Mouse (Mus musculus) MEL (cell line): ENCODE data around the gene Alkbh5. TPM values are rescaled to one million over a fixed set of nuclear protein-coding genes. Genes with fewer than 3 reads are reported as not detected.

Experiments used
- DNase-seq: peaks from one replicate; pipeline ENCODE4 v3.0.0; 2011; ENCODE audit warnings: low read depth, low spot score
- H3K27ac ChIP-seq: 2 replicates; pipeline ENCODE4 v1.5.1; 2012; ENCODE audit warnings: low read depth, mild to moderate bottlenecking, control low read depth, low read length, moderate library complexity; ENCODE audit not compliant: control insufficient read depth
- H3K27me3 ChIP-seq, 2 experiments: fragments of 150-350 bp in 1 of 2; sonication (generic) in 1 of 2; 2 replicates each; pipeline ENCODE4 v1.6.1; 2012; ENCODE audit warnings: low read length in 2 of 2, mild to moderate bottlenecking in 2 of 2, improper control_type of control experiment in 1 of 2, moderate library complexity in 1 of 2; ENCODE audit not compliant: insufficient read depth in 2 of 2, control insufficient read depth in 1 of 2
- H3K36me3 ChIP-seq, 2 experiments: 2 replicates each; pipeline ENCODE4 v1.6.1; 2012 to 2014; ENCODE audit warnings: low read length in 2 of 2, improper control_type of control experiment in 1 of 2, inconsistent platforms in 1 of 2, mild to moderate bottlenecking in 1 of 2; ENCODE audit not compliant: insufficient read depth in 2 of 2, control insufficient read depth in 1 of 2
- H3K4me1 ChIP-seq, 2 experiments: fragments of 150-350 bp in 1 of 2; sonication (generic) in 1 of 2; 2 replicates each; pipeline ENCODE4 v1.6.1; 2012; ENCODE audit warnings: low read length in 2 of 2, improper control_type of control experiment in 1 of 2, mild to moderate bottlenecking in 1 of 2; ENCODE audit not compliant: insufficient read depth in 2 of 2, control insufficient read depth in 1 of 2
- H3K4me3 ChIP-seq, 2 experiments: fragments of 150-350 bp in 1 of 2; sonication (generic) in 1 of 2; 2 replicates each; pipeline ENCODE4 v1.5.1; 2012; ENCODE audit warnings: low read depth in 2 of 2, low read length in 2 of 2, mild to moderate bottlenecking in 2 of 2, moderate library complexity in 2 of 2, control low read depth in 1 of 2, improper control_type of control experiment in 1 of 2; ENCODE audit not compliant: control insufficient read depth in 1 of 2, insufficient read depth in 1 of 2
- H3K79me2 ChIP-seq: 2 replicates; pipeline ENCODE4 v1.6.1; 2012; ENCODE audit warnings: mild to moderate bottlenecking, low read length, moderate library complexity; ENCODE audit not compliant: control insufficient read depth, poor library complexity, insufficient read depth
- H3K9ac ChIP-seq: 2 replicates; pipeline ENCODE4 v1.6.1; 2012; ENCODE audit warnings: low read depth, mild to moderate bottlenecking, control low read depth, low read length, moderate library complexity; ENCODE audit not compliant: control insufficient read depth, poor library complexity, severe bottlenecking
- H3K9me3 ChIP-seq: fragments of 150-350 bp; sonication (generic); replicated peaks from 2 replicates; pipeline ENCODE4 v1.6.1; 2012; ENCODE audit warnings: mild to moderate bottlenecking, low read length, improper control_type of control experiment, moderate library complexity; ENCODE audit not compliant: insufficient read depth
- BHLHE40 ChIP-seq: IDR thresholded peaks from 2 replicates; pipeline ENCODE4 v1.6.1; 2012; ENCODE audit warnings: low read depth, mild to moderate bottlenecking, inconsistent platforms, low read length, improper control_type of control experiment, borderline replicate concordance
- CTCF ChIP-seq, 3 experiments: IDR thresholded peaks in 2 of 3; conservative IDR thresholded peaks in 1 of 3; 2 replicates each; pipeline ENCODE4 v1.5.1; 2011 to 2012; ENCODE audit warnings: low read length in 3 of 3, low read depth in 2 of 3, mild to moderate bottlenecking in 2 of 3, improper control_type of control experiment in 1 of 3, inconsistent platforms in 1 of 3, mixed read lengths in 1 of 3, moderate library complexity in 1 of 3; ENCODE audit not compliant: control insufficient read depth in 1 of 3, insufficient read depth in 1 of 3, poor library complexity in 1 of 3, severe bottlenecking in 1 of 3
- E2F4 ChIP-seq: IDR thresholded peaks from 2 replicates; pipeline ENCODE4 v1.6.1; 2011; ENCODE audit warnings: low read depth, low read length, improper control_type of control experiment, borderline replicate concordance
- GABPA ChIP-seq: IDR thresholded peaks from 2 replicates; pipeline ENCODE4 v1.6.1; 2012; ENCODE audit warnings: low read depth, mild to moderate bottlenecking, inconsistent platforms, low read length, improper control_type of control experiment, moderate library complexity
- GATA1 ChIP-seq: IDR thresholded peaks from 2 replicates; pipeline ENCODE4 v1.6.1; 2011; ENCODE audit warnings: low read depth, low read length, improper control_type of control experiment
- HCFC1 ChIP-seq: IDR thresholded peaks from 2 replicates; pipeline ENCODE4 v1.6.1; 2012; ENCODE audit warnings: low read depth, mild to moderate bottlenecking, inconsistent platforms, low read length, improper control_type of control experiment, moderate library complexity
- KAT2A ChIP-seq: conservative IDR thresholded peaks from 2 replicates; pipeline ENCODE4 v1.6.1; 2012; ENCODE audit warnings: low read depth, low read length, improper control_type of control experiment, inconsistent platforms
- MAX ChIP-seq: IDR thresholded peaks from 2 replicates; pipeline ENCODE4 v1.6.1; 2011; ENCODE audit warnings: low read length, improper control_type of control experiment
- MAZ ChIP-seq: IDR thresholded peaks from 2 replicates; pipeline ENCODE4 v1.6.1; 2012; ENCODE audit warnings: low read depth, mild to moderate bottlenecking, inconsistent platforms, low read length, improper control_type of control experiment
- MEF2A ChIP-seq: IDR thresholded peaks from 2 replicates; pipeline ENCODE4 v1.6.1; 2014; ENCODE audit warnings: low read depth, mild to moderate bottlenecking, inconsistent platforms, low read length, improper control_type of control experiment; ENCODE audit not compliant: poor library complexity, insufficient replicate concordance, severe bottlenecking; ENCODE audit errors: extremely low read depth
- MXI1 ChIP-seq: IDR thresholded peaks from 2 replicates; pipeline ENCODE4 v1.6.1; 2011; ENCODE audit warnings: mild to moderate bottlenecking, low read depth, low read length, improper control_type of control experiment
- MYC ChIP-seq: IDR thresholded peaks from 2 replicates; pipeline ENCODE4 v1.6.1; 2011; ENCODE audit warnings: low read depth, mild to moderate bottlenecking, low read length, improper control_type of control experiment, moderate library complexity
- NRF1 ChIP-seq: IDR thresholded peaks from 2 replicates; pipeline ENCODE4 v1.6.1; 2014; ENCODE audit warnings: low read depth, mild to moderate bottlenecking, inconsistent platforms, low read length, improper control_type of control experiment, moderate library complexity; ENCODE audit not compliant: poor library complexity, insufficient read depth, severe bottlenecking
- POLR2A ChIP-seq, 2 experiments: IDR thresholded peaks; 2 replicates each; pipeline ENCODE4 v1.6.1; 2011 to 2012; ENCODE audit warnings: low read length in 2 of 2, mild to moderate bottlenecking in 2 of 2, control low read depth in 1 of 2, improper control_type of control experiment in 1 of 2, low read depth in 1 of 2, moderate library complexity in 1 of 2; ENCODE audit not compliant: control insufficient read depth in 1 of 2, insufficient read depth in 1 of 2, poor library complexity in 1 of 2
- POLR2AphosphoS2 ChIP-seq: IDR thresholded peaks from 2 replicates; pipeline ENCODE4 v1.6.1; 2011; ENCODE audit warnings: low read length, improper control_type of control experiment
- POLR2AphosphoS5 ChIP-seq: IDR thresholded peaks from 2 replicates; pipeline ENCODE4 v1.6.1; 2012; ENCODE audit warnings: low read depth, borderline replicate concordance, mild to moderate bottlenecking, inconsistent platforms, low read length, moderate library complexity, mixed read lengths
- RAD21 ChIP-seq: IDR thresholded peaks from 2 replicates; pipeline ENCODE4 v1.6.1; 2011; ENCODE audit warnings: mild to moderate bottlenecking, low read depth, low read length, improper control_type of control experiment
- SIN3A ChIP-seq: IDR thresholded peaks from 2 replicates; pipeline ENCODE4 v1.6.1; 2012; ENCODE audit warnings: low read length, improper control_type of control experiment, inconsistent platforms
- SMC3 ChIP-seq: IDR thresholded peaks from 2 replicates; pipeline ENCODE4 v1.6.1; 2011; ENCODE audit warnings: low read depth, low read length, improper control_type of control experiment
- TBP ChIP-seq: IDR thresholded peaks from 2 replicates; pipeline ENCODE4 v1.8.0; 2011; ENCODE audit warnings: low read depth, low read length, improper control_type of control experiment
- TCF12 ChIP-seq: IDR thresholded peaks from 2 replicates; pipeline ENCODE4 v1.6.1; 2014; ENCODE audit warnings: low read depth, mild to moderate bottlenecking, inconsistent platforms, low read length, improper control_type of control experiment, moderate library complexity
- UBTF ChIP-seq: IDR thresholded peaks from 2 replicates; pipeline ENCODE4 v1.6.1; 2012; ENCODE audit warnings: low read depth, mild to moderate bottlenecking, inconsistent platforms, low read length, improper control_type of control experiment, moderate library complexity, borderline replicate concordance; ENCODE audit not compliant: insufficient read depth
- USF1 ChIP-seq: IDR thresholded peaks from 2 replicates; pipeline ENCODE4 v1.6.1; 2014; ENCODE audit warnings: low read depth, mild to moderate bottlenecking, inconsistent platforms, low read length, improper control_type of control experiment, moderate library complexity
- USF2 ChIP-seq, 2 experiments: IDR thresholded peaks; 2 replicates each; pipeline ENCODE4 v1.6.1; 2011 to 2012; ENCODE audit warnings: improper control_type of control experiment in 2 of 2, low read length in 2 of 2, borderline replicate concordance in 1 of 2, inconsistent platforms in 1 of 2, low read depth in 1 of 2, mild to moderate bottlenecking in 1 of 2; ENCODE audit not compliant: insufficient read depth in 1 of 2
- ZC3H11A ChIP-seq: IDR thresholded peaks from 2 replicates; pipeline ENCODE4 v1.6.1; 2012; ENCODE audit warnings: low read depth, mild to moderate bottlenecking, inconsistent platforms, low read length, improper control_type of control experiment
- ZNF384 ChIP-seq: IDR thresholded peaks from 2 replicates; pipeline ENCODE4 v1.6.1; 2012; ENCODE audit warnings: low read depth, mild to moderate bottlenecking, inconsistent platforms, low read length, improper control_type of control experiment
- polyA plus RNA-seq, 2 experiments: library from polyadenylated mRNA; stranded (reverse) in 1 of 2; unstranded in 1 of 2; fragments of >175 nt in 1 of 2; fragments of >200 nt in 1 of 2; gene quantifications; 2 replicates each; pipeline versions ENCODE4 v1.2.1 to v1.2.4; 2012; ENCODE audit warnings: low replicate concordance in 2 of 2, low read depth in 1 of 2; ENCODE audit not compliant: insufficient read length in 2 of 2, insufficient read depth in 1 of 2, missing spikeins in 1 of 2
- total RNA-seq: library from RNA; depleted of rRNA; stranded (reverse); fragments of 300-350 nt; gene quantifications from 2 replicates; pipeline ENCODE4 v1.2.3, GENCODE M21; 2012

The Alkbh5 gene
- total and polyA plus RNA-seq, 3 experiments, result 39.4 to 49.1 TPM; not detected in 1

DNA sequence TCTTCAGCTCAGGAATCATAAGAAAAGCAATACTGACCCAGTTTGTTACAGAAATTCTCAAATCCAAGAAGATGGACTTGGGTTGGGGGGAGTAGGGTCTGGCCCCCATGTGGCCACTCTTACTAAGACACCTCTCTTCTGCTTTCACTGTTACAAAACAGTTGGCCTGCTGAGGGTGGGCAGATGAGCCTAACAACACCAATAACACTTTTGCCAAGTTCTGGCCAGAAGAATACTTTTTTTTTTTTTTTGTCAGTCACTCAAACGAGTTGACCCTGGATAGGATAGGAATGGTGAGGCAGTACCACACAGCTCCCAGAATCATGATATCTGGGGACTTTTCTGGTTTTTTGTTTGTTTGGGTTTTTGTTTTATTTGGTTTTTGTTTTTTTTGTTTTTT is 24.3 kb upstream of the Alkbh5 start:
- DNase-seq, result peak; percentile 23
- Histone ChIP-seq H3K4me1 (peaks cover 0 to 14% of the 10 kb centered on the region in 2 experiments; a peak in 2 of 4 replicates), H3K79me2 (no peaks in the 10 kb centered on the region), H3K9me3 (no peaks in the 10 kb centered on the region), H3K9ac (no peak overlapping the region), H3K27me3 (peaks cover 7 to 17% of the 10 kb centered on the region in 2 experiments), H3K36me3 (0 out of 4 replicates have a peak, but pooled peaks cover 0 to 3% of the 10 kb centered on the region in 2 experiments), H3K4me3 (no peak overlapping the region), H3K27ac (no peak overlapping the region)
- TF ChIP-seq ZNF384 (no peak), BHLHE40 (no peak), POLR2A (IDR thresholded peaks at IDR 0.05; ENCODE audit: control insufficient read depth in 1 of 2, insufficient read depth in 1 of 2, low read depth in 1 of 2, low read length in 2 of 2, poor library complexity in 1 of 2) (no peak), CTCF (IDR thresholded peaks at IDR 0.05 in 2 of 3, conservative IDR thresholded peaks at IDR 0.05 in 1 of 3; ENCODE audit: control insufficient read depth in 1 of 3, insufficient read depth in 1 of 3, low read depth in 2 of 3, low read length in 3 of 3, poor library complexity in 1 of 3, severe bottlenecking in 1 of 3) (0 out of 6 replicates have a peak, but pooled peaks of 1 of the 3 experiments have one; percentile 8), MXI1 (no peak), USF2 (IDR thresholded peaks at IDR 0.05; ENCODE audit: borderline replicate concordance in 1 of 2, insufficient read depth in 1 of 2, low read depth in 1 of 2, low read length in 2 of 2) (no peak), POLR2AphosphoS5 (no peak), MEF2A (no peak)

DNA sequence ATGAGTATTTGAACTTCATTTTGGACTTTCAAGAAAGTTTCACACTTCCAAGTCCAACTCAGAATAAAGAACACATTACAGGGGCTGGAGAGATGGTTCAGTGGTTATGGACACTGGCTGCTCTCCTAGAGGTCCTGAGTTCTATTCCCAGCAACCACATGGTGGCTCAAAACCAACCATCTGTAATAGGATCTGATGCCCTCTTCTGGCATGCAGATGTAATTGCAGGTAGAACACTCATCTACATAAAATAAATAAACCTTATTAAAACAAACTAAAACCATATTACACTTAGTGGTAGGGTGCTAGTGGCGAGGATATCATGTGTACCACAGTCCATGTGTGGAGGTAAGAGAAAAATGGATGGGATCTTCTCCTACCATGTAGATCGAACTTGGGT is 23.7 kb upstream of the Alkbh5 start:
- Histone ChIP-seq H3K4me3 (no peak overlapping the region), H3K36me3 (0 out of 4 replicates have a peak, but pooled peaks cover 0 to 3% of the 10 kb centered on the region in 2 experiments), H3K4me1 (peaks cover 0 to 14% of the 10 kb centered on the region in 2 experiments; a peak in 2 of 4 replicates), H3K9ac (no peak overlapping the region), H3K27ac (no peak overlapping the region), H3K79me2 (no peaks in the 10 kb centered on the region), H3K9me3 (no peaks in the 10 kb centered on the region), H3K27me3 (peaks cover 7 to 19% of the 10 kb centered on the region in 2 experiments)
- TF ChIP-seq UBTF, result no peak
- TF ChIP-seq HCFC1, result no peak
- TF ChIP-seq SMC3, result peak; percentile 72
- TF ChIP-seq USF1, result no peak
- TF ChIP-seq GATA1, result no peak
- TF ChIP-seq MXI1, result no peak
- TF ChIP-seq KAT2A, result no peak
- peak; percentile 38; the same call in 1 of the 2 replicates for TF ChIP-seq ZC3H11A
- no peak for TF ChIP-seq POLR2AphosphoS2
- TF ChIP-seq TBP, result no peak
- no peak for TF ChIP-seq POLR2AphosphoS5
- TF ChIP-seq MYC, result peak; percentile 93
- peak; percentile 39 to 80 (median 67); a peak in 5 of 6 replicates for TF ChIP-seq CTCF (IDR thresholded peaks at IDR 0.05 in 2 of 3, conservative IDR thresholded peaks at IDR 0.05 in 1 of 3; ENCODE audit: control insufficient read depth in 1 of 3, insufficient read depth in 1 of 3, low read depth in 2 of 3, low read length in 3 of 3, poor library complexity in 1 of 3, severe bottlenecking in 1 of 3)
- TF ChIP-seq MAX, result no peak
- TF ChIP-seq USF2 (IDR thresholded peaks at IDR 0.05; ENCODE audit: borderline replicate concordance in 1 of 2, insufficient read depth in 1 of 2, low read depth in 1 of 2, low read length in 2 of 2), result no peak
- no peak for TF ChIP-seq GABPA
- TF ChIP-seq MEF2A, result no peak
- no peak for TF ChIP-seq NRF1
- TF ChIP-seq POLR2A (IDR thresholded peaks at IDR 0.05; ENCODE audit: control insufficient read depth in 1 of 2, insufficient read depth in 1 of 2, low read depth in 1 of 2, low read length in 2 of 2, poor library complexity in 1 of 2), result no peak
- no peak for TF ChIP-seq E2F4
- TF ChIP-seq BHLHE40, result no peak
- no peak for TF ChIP-seq MAZ
- TF ChIP-seq TCF12, result no peak
- no peak for TF ChIP-seq SIN3A
- TF ChIP-seq RAD21, result peak; percentile 46
- DNase-seq, result peak; percentile 57
